Mouse (Mus musculus) lung, embryonic 15.5 days (tissue): ENCODE results near the gene Polr3b. TPM values are rescaled to one million over a fixed set of nuclear protein-coding genes. Genes with fewer than 3 reads are reported as not detected.

Source experiments
- ATAC-seq: fragments of 200-750 bp; cut with Nextera tagmentation; 2 replicates; pipeline ENCODE4 v1.8.0; 2017; ENCODE audit warnings: moderate number of reproducible peaks, borderline replicate concordance; ENCODE audit not compliant: low FRiP score, low TSS enrichment; ENCODE audit errors: extremely low read depth
- H3K27ac ChIP-seq: fragments of 300-500 bp; sonication (generic); 2 replicates; pipeline ENCODE4 v1.5.1; 2015; ENCODE audit warnings: moderate library complexity, mild to moderate bottlenecking, inconsistent platforms
- H3K27me3 ChIP-seq: fragments of 300-500 bp; sonication (generic); 2 replicates; pipeline ENCODE4 v1.6.1; 2015; ENCODE audit warnings: inconsistent platforms
- H3K36me3 ChIP-seq: fragments of 300-500 bp; sonication (generic); 2 replicates; pipeline ENCODE4 v1.6.1; 2015; ENCODE audit warnings: inconsistent platforms
- H3K4me1 ChIP-seq: fragments of 300-500 bp; sonication (generic); 2 replicates; pipeline ENCODE4 v1.6.1; 2015; ENCODE audit warnings: inconsistent platforms
- H3K4me2 ChIP-seq: fragments of 300-500 bp; sonication (generic); 2 replicates; pipeline ENCODE4 v1.6.1; 2015; ENCODE audit warnings: inconsistent platforms, mild to moderate bottlenecking, moderate library complexity
- H3K4me3 ChIP-seq: fragments of 300-500 bp; sonication (generic); 2 replicates; pipeline ENCODE4 v1.5.1; 2015; ENCODE audit warnings: mild to moderate bottlenecking, inconsistent platforms
- H3K9ac ChIP-seq: fragments of 300-500 bp; sonication (generic); 2 replicates; pipeline ENCODE4 v1.6.1; 2015; ENCODE audit warnings: inconsistent platforms
- H3K9me3 ChIP-seq: fragments of 300-500 bp; sonication (generic); 2 replicates; pipeline ENCODE4 v1.6.1; 2016; ENCODE audit warnings: inconsistent platforms
- WGBS: fragments of 180-500 bp; shearing (Covaris S2); methylation state at CpG from one replicate; pipeline ENCODE4 v1.1.7; 2015; 5-methylcytosine and 5-hydroxymethylcytosine counted together
- polyA plus RNA-seq: library from polyadenylated mRNA; unstranded; fragments of >200 nt; fragmentation: Nextera tagmentation; extraction: Ambion mirVana; gene quantifications from 2 replicates; pipeline ENCODE4 v1.2.1, GENCODE M21; 2015

Gene Polr3b
- polyA plus RNA-seq, 1 experiment from 2014 or later, result 15.7 TPM

DNA sequence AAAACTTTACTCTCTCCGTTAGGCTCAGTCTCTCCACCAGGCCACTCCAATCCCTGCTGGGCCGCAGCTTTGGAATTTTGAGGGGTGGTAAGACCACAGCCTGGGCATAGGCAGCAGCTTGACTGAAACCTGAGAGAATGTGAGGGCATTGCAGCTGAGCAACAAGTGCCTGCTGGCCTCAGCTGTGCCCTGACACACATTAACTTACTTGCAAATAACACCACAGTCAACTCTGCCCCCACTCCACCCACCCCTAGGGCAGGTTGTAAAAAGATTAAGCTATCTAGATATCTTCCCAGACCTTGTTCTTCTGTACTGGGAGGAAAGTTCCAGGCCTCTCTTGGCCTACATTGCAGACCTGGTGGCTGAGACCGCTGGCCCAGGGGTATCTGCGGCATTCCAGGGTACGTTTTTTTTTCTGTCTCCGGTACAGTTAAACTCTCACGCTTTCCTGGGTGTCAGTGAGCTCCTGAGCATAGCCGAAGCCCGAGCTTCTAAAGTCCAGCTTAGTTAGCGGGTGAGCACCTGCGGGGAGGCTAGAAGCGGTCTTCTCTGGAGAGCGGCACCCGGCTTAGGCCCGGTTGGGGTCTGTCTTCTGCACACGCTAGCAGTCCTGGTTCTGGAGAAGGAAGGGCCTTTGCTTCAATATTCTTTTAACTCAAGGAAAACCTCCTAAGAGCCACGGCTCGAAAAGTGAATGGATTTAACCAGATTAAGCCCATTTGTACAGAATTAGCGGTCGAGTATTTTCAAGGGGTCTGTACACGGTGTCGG is 135.5 kb downstream of the Polr3b start:
- Histone ChIP-seq H3K27ac (no peak overlapping the region), H3K27me3 (peaks cover 99% of the 10 kb centered on the region), H3K4me3 (no peak overlapping the region), H3K9me3 (no peaks in the 10 kb centered on the region), H3K9ac (no peak overlapping the region), H3K4me1 (peaks cover 41% of the 10 kb centered on the region), H3K36me3 (no peaks in the 10 kb centered on the region), H3K4me2 (no peak overlapping the region)
- WGBS, result 6% methylated on average over 22 of the region's 22 CpGs
- ATAC-seq, result no peak

GRCm38 (mm10) chr10:84758200-84758468 is 136.0 kb downstream of the Polr3b start:
- Histone ChIP-seq H3K27ac (no peak overlapping the region), H3K27me3 (peaks cover 99% of the 10 kb centered on the region), H3K4me1 (peaks cover 41% of the 10 kb centered on the region), H3K9me3 (no peaks in the 10 kb centered on the region), H3K4me2 (no peak overlapping the region), H3K36me3 (no peaks in the 10 kb centered on the region), H3K9ac (no peak overlapping the region), H3K4me3 (peak overlapping the region; percentile 10; the same call in 1 of the 2 replicates)
- ATAC-seq, result no peak
- 9% methylated on average over 5 of the region's 5 CpGs for WGBS

GRCm38 (mm10) chr10:84758483-84759431 is 136.7 kb downstream of the Polr3b start:
- H3K4me2 ChIP-seq, result peak overlapping the region; percentile 21
- no peak overlapping the region for H3K9ac ChIP-seq
- ATAC-seq, result no peak
- H3K9me3 ChIP-seq, result no peaks in the 10 kb centered on the region
- H3K4me3 ChIP-seq, result peak overlapping the region; percentile 10; the same call in 1 of the 2 replicates
- H3K4me1 ChIP-seq, result peaks cover 41% of the 10 kb centered on the region
- H3K27me3 ChIP-seq, result peaks cover 99% of the 10 kb centered on the region
- H3K27ac ChIP-seq, result no peak overlapping the region
- WGBS, result 3% methylated on average over 51 of the region's 51 CpGs
- H3K36me3 ChIP-seq, result no peaks in the 10 kb centered on the region

DNA sequence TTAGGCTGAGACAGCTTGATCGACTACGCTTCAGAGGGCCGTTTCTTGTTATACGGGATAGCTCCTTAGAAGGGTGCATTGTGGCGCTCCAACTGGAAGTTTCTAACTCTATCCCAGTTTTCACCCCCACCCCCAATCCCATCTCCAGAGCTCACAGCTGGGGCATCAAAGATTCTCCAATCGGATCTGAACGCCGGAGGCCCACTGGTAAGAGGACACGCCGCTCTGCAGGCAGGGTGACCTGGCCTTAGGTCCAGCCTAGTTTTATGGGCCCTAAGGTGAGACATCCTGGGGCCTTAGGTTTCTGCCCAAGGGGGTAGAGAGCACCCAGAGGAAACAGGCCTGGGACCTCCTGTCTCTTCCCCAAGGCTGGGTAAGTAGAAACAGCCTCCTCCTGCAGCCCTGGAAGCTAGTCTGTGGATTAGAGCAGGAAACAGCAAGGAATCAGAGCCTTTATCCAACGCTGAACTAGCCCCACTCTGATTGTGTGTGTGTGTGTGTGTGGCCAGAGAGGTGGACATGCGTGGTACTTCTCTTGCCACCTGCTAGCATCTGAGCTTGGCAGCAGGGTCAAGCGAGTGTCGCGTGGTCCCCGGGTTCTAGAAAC is 137.5 kb downstream of the Polr3b start:
- no peaks in the 10 kb centered on the region for H3K9me3 ChIP-seq
- peaks cover 39% of the 10 kb centered on the region for H3K4me1 ChIP-seq
- H3K27ac ChIP-seq, result no peak overlapping the region
- peak overlapping the region; percentile 25 for H3K4me3 ChIP-seq
- peak overlapping the region; percentile 53 for H3K4me2 ChIP-seq
- no peak overlapping the region for H3K9ac ChIP-seq
- 8% methylated on average over 16 of the region's 16 CpGs for WGBS
- no peak for ATAC-seq
- no peaks in the 10 kb centered on the region for H3K36me3 ChIP-seq
- H3K27me3 ChIP-seq, result peaks cover 99% of the 10 kb centered on the region

GRCm38 (mm10) chr10:84760118-84761111 is 138.3 kb downstream of the Polr3b start:
- H3K4me3 ChIP-seq, result peak overlapping the region; percentile 25
- peak; percentile 19; the same call in 1 of the 2 replicates for ATAC-seq
- 5% methylated on average over 45 of the region's 46 CpGs for WGBS
- no peaks in the 10 kb centered on the region for H3K36me3 ChIP-seq
- H3K4me1 ChIP-seq, result peaks cover 31% of the 10 kb centered on the region
- H3K27ac ChIP-seq, result no peak overlapping the region
- no peak overlapping the region for H3K9ac ChIP-seq
- peak overlapping the region; percentile 53 for H3K4me2 ChIP-seq
- H3K9me3 ChIP-seq, result no peaks in the 10 kb centered on the region
- H3K27me3 ChIP-seq, result peaks cover 97% of the 10 kb centered on the region

- Histone ChIP-seq H3K4me3 (no peak overlapping the region), H3K4me2 (no peak overlapping the region), H3K27ac (no peak overlapping the region), H3K9me3 (no peaks in the 10 kb centered on the region), H3K27me3 (peaks cover 27% of the 10 kb centered on the region), H3K9ac (no peak overlapping the region), H3K4me1 (no peaks in the 10 kb centered on the region), H3K36me3 (no peaks in the 10 kb centered on the region)
- no peak for ATAC-seq
- WGBS, result 61% methylated on average over 10 of the region's 10 CpGs
Observed at GRCm38 (mm10) chr10:84768766-84769165, 146.7 kb downstream of the Polr3b start.

DNA sequence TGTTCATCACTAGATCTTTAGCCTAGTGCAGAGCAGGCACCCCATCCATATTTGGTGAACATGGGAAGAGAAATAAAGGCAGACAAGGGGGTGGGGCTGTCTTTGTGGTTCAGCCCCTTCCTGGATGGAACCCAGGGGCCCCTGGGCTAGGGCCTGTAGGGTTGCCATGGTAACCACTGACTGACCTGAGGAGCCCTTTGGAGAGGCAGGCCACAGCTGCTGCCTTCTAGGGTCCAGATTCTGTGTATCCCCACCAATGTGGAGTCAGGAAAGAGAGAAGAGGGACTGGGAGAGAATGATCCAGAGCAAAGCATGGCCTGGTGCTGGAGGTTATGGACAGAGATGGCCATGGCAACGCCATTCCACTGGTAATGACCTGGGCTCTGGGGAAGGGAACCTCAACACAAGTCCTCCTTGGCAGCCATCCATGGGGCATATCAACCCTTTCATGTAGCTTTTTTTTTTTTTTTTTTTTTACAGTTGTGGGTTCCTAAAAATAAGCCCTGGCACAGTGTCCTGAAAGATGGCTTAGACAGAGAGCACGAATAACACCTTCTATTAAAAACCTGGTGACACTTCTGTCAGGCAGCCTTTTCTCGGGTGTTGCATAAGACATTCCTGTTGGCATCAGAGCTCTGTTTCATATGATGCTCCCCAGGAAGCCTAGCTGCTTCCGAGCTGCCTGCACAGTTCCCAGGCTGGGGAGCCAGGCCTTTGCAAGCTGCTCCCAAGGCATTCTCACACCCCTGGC is 150.5 kb downstream of the Polr3b start:
- Histone ChIP-seq H3K27me3 (no peaks in the 10 kb centered on the region; the same call in 1 of the 2 replicates), H3K9ac (no peak overlapping the region), H3K4me3 (no peak overlapping the region), H3K4me2 (no peak overlapping the region), H3K36me3 (no peaks in the 10 kb centered on the region), H3K4me1 (peaks cover 12% of the 10 kb centered on the region; the same call in 1 of the 2 replicates), H3K27ac (no peak overlapping the region), H3K9me3 (no peaks in the 10 kb centered on the region)
- 70% methylated on average over 4 of the region's 4 CpGs for WGBS
- no peak for ATAC-seq

- WGBS, result 84% methylated on average over 4 of the region's 4 CpGs
- Histone ChIP-seq H3K36me3 (no peaks in the 10 kb centered on the region), H3K9ac (no peak overlapping the region), H3K9me3 (no peaks in the 10 kb centered on the region), H3K27me3 (no peaks in the 10 kb centered on the region), H3K4me2 (no peak overlapping the region), H3K27ac (no peak overlapping the region), H3K4me1 (peaks cover 12% of the 10 kb centered on the region; the same call in 1 of the 2 replicates), H3K4me3 (no peak overlapping the region)
- ATAC-seq, result no peak
Observed at GRCm38 (mm10) chr10:84773889-84774288, 151.8 kb downstream of the Polr3b start.

DNA sequence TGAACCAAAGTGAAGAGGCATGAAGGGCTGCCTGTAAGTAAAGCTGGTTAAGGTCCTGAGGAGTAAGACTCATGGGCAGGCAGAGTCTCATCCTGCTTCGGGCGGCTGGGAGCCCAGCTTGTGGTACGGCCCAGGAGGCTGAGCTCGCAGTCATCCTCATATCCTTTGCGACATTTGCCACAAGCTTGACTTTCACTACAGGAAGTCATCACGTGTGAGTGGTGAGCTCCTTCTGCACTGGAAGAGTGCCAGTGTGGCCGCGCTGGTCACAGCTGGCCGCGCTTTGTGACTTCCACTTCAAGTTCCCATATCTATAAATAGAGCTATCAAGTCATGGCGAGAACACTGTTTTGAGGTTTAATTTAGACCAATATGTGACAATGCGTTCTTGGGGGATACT is 152.5 kb downstream of the Polr3b start:
- peaks cover 12% of the 10 kb centered on the region; the same call in 1 of the 2 replicates for H3K4me1 ChIP-seq
- H3K4me2 ChIP-seq, result no peak overlapping the region
- WGBS, result 39% methylated on average over 12 of the region's 12 CpGs
- no peak overlapping the region for H3K27ac ChIP-seq
- H3K36me3 ChIP-seq, result no peaks in the 10 kb centered on the region
- H3K9me3 ChIP-seq, result no peaks in the 10 kb centered on the region
- H3K4me3 ChIP-seq, result no peak overlapping the region
- no peaks in the 10 kb centered on the region for H3K27me3 ChIP-seq
- no peak overlapping the region for H3K9ac ChIP-seq
- peak; percentile 74; the same call in 1 of the 2 replicates for ATAC-seq
